Mouse (Mus musculus) left cerebral cortex, adult 8-10 months (tissue): Measurements from ENCODE around the gene Helz2. TPM values are rescaled to one million over a fixed set of nuclear protein-coding genes. Genes with fewer than 3 reads are reported as not detected.
A peak's percentile ranks its signal among the peaks of the same experiment; 100 is the strongest.
"Not testable (repeated sequence)": the region's sequence is repeated elsewhere in the genome, so short reads cannot be mapped to it uniquely, and the experiment has no call there.

Experiments
- DNase-seq, 2 experiments: peaks; one replicate each; pipeline ENCODE4 v3.0.0; 2022; ENCODE audit warnings: low spot score in 2 of 2
- total RNA-seq, 4 experiments: library from RNA; stranded (reverse); gene quantifications; 2 replicates each; pipeline ENCODE4 v1.2.4; 2022

The Helz2 gene
- total RNA-seq, 4 experiments from 2014 or later: 2.3 to 3.5 (median 2.5) TPM

GRCm38 (mm10) chr2:181196628-181197300 lies 45.1 kb downstream of the Helz2 start:
- no peak for DNase-seq

GRCm38 (mm10) chr2:181193044-181193443 lies 48.8 kb downstream of the Helz2 start:
- no peak for DNase-seq

- no peak for DNase-seq
Observed at GRCm38 (mm10) chr2:181191936-181192335, 49.9 kb downstream of the Helz2 start.

DNA sequence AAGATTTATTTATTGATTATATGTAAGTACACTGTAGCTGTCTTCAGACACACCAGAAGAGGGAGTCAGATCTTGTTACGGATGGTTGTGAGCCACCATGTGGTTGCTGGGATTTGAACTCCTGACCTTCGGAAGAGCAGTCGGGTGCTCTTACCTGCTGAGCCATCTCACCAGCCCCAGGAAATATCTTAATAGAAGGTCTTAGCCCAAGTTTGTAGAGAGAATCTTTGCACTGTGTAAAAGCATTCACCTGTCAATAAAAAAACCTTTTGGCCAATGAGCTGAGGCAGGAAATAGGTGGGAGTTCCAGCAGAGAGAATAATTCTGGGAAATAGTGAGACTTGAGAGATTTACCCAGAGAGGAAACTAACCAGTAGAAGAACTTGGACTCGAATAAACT lies 50.4 kb downstream of the Helz2 start:
- not testable (repeated sequence) for DNase-seq

- DNase-seq: no peak
Observed at GRCm38 (mm10) chr2:181189321-181189720, 52.5 kb downstream of the Helz2 start.

GRCm38 (mm10) chr2:181188681-181189080 lies 53.1 kb downstream of the Helz2 start:
- no peak for DNase-seq

GRCm38 (mm10) chr2:181187121-181188000 lies 54.5 kb downstream of the Helz2 start, which contains the start of gene Ppdpf:
TSS of gene Ppdpf (plus strand) at chr2:181187247.
- DNase-seq: peak; percentile 84 to 94

- peak; percentile 74 to 79 for DNase-seq
Observed at GRCm38 (mm10) chr2:181186635-181187034, 55.2 kb downstream of the Helz2 start.

- no peak for DNase-seq
Observed at GRCm38 (mm10) chr2:181180898-181181297, 60.9 kb downstream of the Helz2 start.

- no peak for DNase-seq
Observed at GRCm38 (mm10) chr2:181178471-181178870, 63.4 kb downstream of the Helz2 start.

DNA sequence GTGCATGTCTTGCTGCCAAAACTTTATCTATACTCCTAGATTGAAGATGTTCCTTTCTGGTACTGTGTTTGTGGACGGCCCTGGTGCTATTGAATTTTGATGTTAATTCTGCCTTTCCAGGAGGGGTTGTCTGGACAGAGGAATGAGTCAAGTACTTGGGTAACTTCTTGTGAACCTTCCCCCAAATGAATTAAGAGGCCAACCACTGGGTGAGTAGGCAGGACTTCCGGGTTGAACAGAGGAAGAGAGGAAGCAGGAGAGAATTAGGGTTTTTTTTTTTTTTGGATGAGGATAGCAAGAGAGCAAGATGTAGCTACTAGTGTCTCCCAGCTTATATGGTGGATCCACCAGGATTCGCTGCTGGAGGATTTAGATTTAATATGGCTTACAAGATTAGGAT lies 63.8 kb downstream of the Helz2 start:
- DNase-seq: no peak

Other genes with a start within 250 kb of the Helz2 start
- gene Chrna4, start 198.5 kb downstream of the Helz2 start, total RNA-seq: 10 to 100 TPM; 37.9 to 43.7 (median 41.7) TPM
- gene Kcnq2, start 106.7 kb downstream of the Helz2 start, total RNA-seq: 100 to 1,000 TPM; 231 to 254 (median 236) TPM
- gene Eef1a2, start 85.0 kb downstream of the Helz2 start, total RNA-seq: 1,000 to 10,000 TPM; 1,221 to 1,269 (median 1,259) TPM
- 10 to 100 TPM; 73.1 to 84.3 (median 75.9) TPM for gene Ppdpf, start 54.8 kb downstream of the Helz2 start, total RNA-seq
- not detected for gene Ptk6, start 39.2 kb downstream of the Helz2 start, total RNA-seq
- under 1 TPM in 3 of 4 experiments, not detected in 1; 0.16 to 0.40 (median 0.33) TPM for gene Srms, start 28.8 kb downstream of the Helz2 start, total RNA-seq
- not detected for gene Fndc11, start 22.0 kb downstream of the Helz2 start, total RNA-seq
- 10 to 100 TPM; 20.0 to 24.2 (median 21.6) TPM for gene Gmeb2, start 46.0 kb upstream of the Helz2 start, total RNA-seq
- gene Stmn3, start 72.5 kb upstream of the Helz2 start, total RNA-seq: 100 to 1,000 TPM; 608 to 681 (median 642) TPM
- gene Rtel1, start 77.7 kb upstream of the Helz2 start, total RNA-seq: 10 to 100 TPM; 28.9 to 35.7 (median 29.6) TPM
- 10 to 100 TPM; 52.9 to 68.4 (median 59.9) TPM for gene Zgpat, start 122.9 kb upstream of the Helz2 start, total RNA-seq
- gene Arfrp1, start 123.4 kb upstream of the Helz2 start, total RNA-seq: 10 to 100 TPM; 41.8 to 44.4 (median 43.9) TPM
- gene Lime1, start 138.1 kb upstream of the Helz2 start, total RNA-seq: 10 to 100 TPM; 33.0 to 37.9 (median 34.9) TPM
- gene Zbtb46, start 217.4 kb upstream of the Helz2 start, total RNA-seq: 10 to 100 TPM; 10.9 to 11.9 (median 11.4) TPM